Mouse (Mus musculus): ENCODE results near the gene Strap.

DNA sequence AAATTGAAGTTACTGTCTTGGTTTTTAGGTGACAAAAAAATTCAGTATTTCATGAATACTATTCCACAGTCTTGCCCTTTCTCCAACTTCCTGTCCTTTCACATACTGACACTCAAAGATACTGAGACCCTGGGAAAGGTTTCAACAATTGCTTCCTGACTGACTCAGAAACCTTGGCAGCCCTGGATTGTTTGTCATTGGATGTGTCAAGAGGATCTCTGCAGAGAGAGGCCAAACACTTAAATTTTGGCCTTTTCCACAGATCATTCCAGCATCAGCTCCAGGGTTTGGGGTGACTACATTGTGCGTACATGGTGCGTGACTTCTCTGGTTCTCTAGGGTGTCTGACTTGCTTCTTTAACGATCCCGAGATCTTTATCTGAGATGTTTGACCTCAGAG is 32.0 kb upstream of the Strap start:
- TF ChIP-seq CTCF (IDR thresholded peaks at IDR 0.05; ENCODE audit: control insufficient read depth, insufficient read depth, insufficient replicate concordance, low read depth, low read length), result no peak
- no peak for TF ChIP-seq POLR2A (IDR thresholded peaks at IDR 0.05; ENCODE audit: control insufficient read depth, low read depth, low read length)

Data from testis, adult 2 months (tissue).